In genomic region chr13:48336602-48337001, GRCm38 (mm10) we compare ENCODE assay signal across 26 mouse cellular contexts.
A peak's percentile ranks its signal among the peaks of the same experiment; 100 is the strongest.
DNase-seq lines count a peak whose midpoint lies in the region; ATAC-seq and TF ChIP-seq lines count a peak whose summit lies in the region.
"Had no signal": no experiment of that assay in that cellular context is flagged by ENCODE, and none has a peak within 500 bp of the region (broad histone marks: within the 10 kb centered on the region; RNA-seq: fewer than 3 reads in every experiment).

No protein-coding gene starts in this region.

- no peak for TF ChIP-seq CTCF in lung, embryonic 14.5 days (IDR thresholded peaks at IDR 0.05; ENCODE audit: low read depth)
- TF ChIP-seq CTCF in lung, adult 2 months (IDR thresholded peaks at IDR 0.05; ENCODE audit: insufficient read depth, low read length): no peak

- no peak for TF ChIP-seq POLR2A in lung, adult 2 months (IDR thresholded peaks at IDR 0.05; ENCODE audit: borderline replicate concordance, extremely low read depth, low read depth, low read length)

- peak; percentile 23 for DNase-seq in adrenal gland, postnatal 14 days
- DNase-seq in adrenal gland, adult 2 months: no peak
- DNase-seq in kidney, postnatal 14 days: peak; percentile 34
- no peak for DNase-seq in kidney, adult 9 months
- DNase-seq in lung, embryonic 14.5 days: peak; percentile 30
- DNase-seq in lung, adult 2 months: no peak
- DNase-seq in hindbrain, embryonic 11.5 days (ENCODE audit: low spot score): no peak
- DNase-seq: cerebellum, adult 2 months; cerebellum, postnatal 14 days; gastrocnemius, postnatal 14 days; heart, postnatal 36 days; lung, postnatal 4 days; right cerebral cortex, postnatal 4 days; thymus, adult 2 months; thymus, postnatal 36 days had no signal

- no peaks in the 10 kb centered on the region for H3K36me3 ChIP-seq in lung, embryonic 14.5 days (ENCODE audit: insufficient read depth)
- H3K36me3 ChIP-seq in hindbrain, embryonic 11.5 days (ENCODE audit: control insufficient read depth, insufficient read depth, low read length): no peaks in the 10 kb centered on the region
- H3K36me3 ChIP-seq: embryonic facial prominence, embryonic 15.5 days; heart, embryonic 15.5 days; hindbrain, embryonic 13.5 days; limb, embryonic 13.5 days; liver, embryonic 15.5 days; midbrain, embryonic 13.5 days; neural tube, embryonic 13.5 days had no signal

- no peak overlapping the region for H3K9ac ChIP-seq in lung, embryonic 14.5 days
- H3K9ac ChIP-seq in hindbrain, embryonic 11.5 days (ENCODE audit: low read depth, low read length): no peak overlapping the region
- H3K9ac ChIP-seq: embryonic facial prominence, embryonic 15.5 days; heart, embryonic 15.5 days; hindbrain, embryonic 13.5 days; limb, embryonic 13.5 days; liver, embryonic 15.5 days; midbrain, embryonic 13.5 days; neural tube, embryonic 13.5 days had no signal

- H3K27ac ChIP-seq in lung, embryonic 14.5 days (ENCODE audit: low read depth): no peak overlapping the region
- H3K27ac ChIP-seq in hindbrain, embryonic 11.5 days (ENCODE audit: low read depth, low read length): no peak overlapping the region
- H3K27ac ChIP-seq: embryonic facial prominence, embryonic 15.5 days; heart, embryonic 15.5 days; hindbrain, embryonic 13.5 days; limb, embryonic 13.5 days; liver, embryonic 15.5 days; midbrain, embryonic 13.5 days; neural tube, embryonic 13.5 days had no signal

- 66% methylated on average over 11 of the region's 11 CpGs for WGBS in lung, embryonic 14.5 days
- WGBS in lung, adult 2 months: 49% methylated on average over 11 of the region's 11 CpGs
- 76% methylated on average over 11 of the region's 11 CpGs for WGBS in hindbrain, embryonic 11.5 days

- ATAC-seq in lung, embryonic 14.5 days (ENCODE audit: insufficient read depth): no peak
- no peak for ATAC-seq in hindbrain, embryonic 11.5 days (ENCODE audit: low FRiP score)
- ATAC-seq: activated CD4-positive, CD25-positive, alpha-beta regulatory T cell, adult 4 months; forebrain, embryonic 14.5 days; intestine, embryonic 16.5 days; lung, postnatal 0 days; midbrain, embryonic 13.5 days had no signal

- H3K4me3 ChIP-seq in lung, embryonic 14.5 days (ENCODE audit: low read depth, low read length): no peak overlapping the region
- no peak overlapping the region for H3K4me3 ChIP-seq in lung, adult 2 months (replicated peaks; ENCODE audit: extremely low read depth, low read depth, low read length)
- no peak overlapping the region for H3K4me3 ChIP-seq in hindbrain, embryonic 11.5 days (ENCODE audit: low read depth, low read length)
- H3K4me3 ChIP-seq: embryonic facial prominence, embryonic 15.5 days; heart, embryonic 15.5 days; hindbrain, embryonic 13.5 days; limb, embryonic 13.5 days; liver, embryonic 15.5 days; midbrain, embryonic 13.5 days; neural tube, embryonic 13.5 days had no signal

- H3K4me2 ChIP-seq in lung, embryonic 14.5 days: no peak overlapping the region
- no peak overlapping the region for H3K4me2 ChIP-seq in hindbrain, embryonic 11.5 days (replicated peaks; ENCODE audit: low read depth, low read length)
- H3K4me2 ChIP-seq: embryonic facial prominence, embryonic 15.5 days; heart, embryonic 15.5 days; hindbrain, embryonic 13.5 days; limb, embryonic 13.5 days; liver, embryonic 15.5 days; midbrain, embryonic 13.5 days; neural tube, embryonic 13.5 days had no signal

- no peaks in the 10 kb centered on the region for H3K4me1 ChIP-seq in lung, embryonic 14.5 days (ENCODE audit: insufficient read depth)
- no peaks in the 10 kb centered on the region for H3K4me1 ChIP-seq in lung, adult 2 months (ENCODE audit: control insufficient read depth, insufficient read depth, low read length)
- no peaks in the 10 kb centered on the region for H3K4me1 ChIP-seq in hindbrain, embryonic 11.5 days (replicated peaks; ENCODE audit: control insufficient read depth, insufficient read depth, low read length)
- H3K4me1 ChIP-seq: embryonic facial prominence, embryonic 15.5 days; heart, embryonic 15.5 days; hindbrain, embryonic 13.5 days; liver, embryonic 15.5 days; midbrain, embryonic 13.5 days; neural tube, embryonic 13.5 days had no signal

- H3K27me3 ChIP-seq in lung, embryonic 14.5 days (ENCODE audit: insufficient read depth, low read length): no peaks in the 10 kb centered on the region
- H3K27me3 ChIP-seq in hindbrain, embryonic 11.5 days (ENCODE audit: control insufficient read depth, insufficient read depth, low read length): no peaks in the 10 kb centered on the region
- H3K27me3 ChIP-seq: embryonic facial prominence, embryonic 15.5 days; heart, embryonic 15.5 days; hindbrain, embryonic 13.5 days; limb, embryonic 13.5 days; liver, embryonic 15.5 days; midbrain, embryonic 13.5 days; neural tube, embryonic 13.5 days had no signal

- H3K9me3 ChIP-seq in lung, embryonic 14.5 days (ENCODE audit: low read depth, low read length): no peaks in the 10 kb centered on the region
- H3K9me3 ChIP-seq in hindbrain, embryonic 11.5 days (ENCODE audit: control insufficient read depth, low read length): no peaks in the 10 kb centered on the region
- H3K9me3 ChIP-seq: embryonic facial prominence, embryonic 15.5 days; heart, embryonic 15.5 days; hindbrain, embryonic 13.5 days; limb, embryonic 13.5 days; liver, embryonic 15.5 days; midbrain, embryonic 13.5 days; neural tube, embryonic 13.5 days had no signal

Comparison
In these comparisons a context has a peak if more than half of its experiments do, and no peak if none do; other contexts are left out.
1. DNase-seq: peak in adrenal gland, postnatal 14 days (single experiment), kidney, postnatal 14 days (single experiment) and lung, embryonic 14.5 days (single experiment); none in adrenal gland, adult 2 months (single experiment), kidney, adult 9 months (single experiment), lung, adult 2 months (single experiment) and hindbrain, embryonic 11.5 days (single experiment).